Mouse (Mus musculus): ENCODE measurements around the gene Flrt1.

Gene Flrt1

GRCm38 (mm10) chr19:7105544-7105943 is at the start of gene Flrt1:
Gene Flrt1, minus strand, starts transcription at chr19:7105729.
- DNase-seq, result no peak

DNA sequence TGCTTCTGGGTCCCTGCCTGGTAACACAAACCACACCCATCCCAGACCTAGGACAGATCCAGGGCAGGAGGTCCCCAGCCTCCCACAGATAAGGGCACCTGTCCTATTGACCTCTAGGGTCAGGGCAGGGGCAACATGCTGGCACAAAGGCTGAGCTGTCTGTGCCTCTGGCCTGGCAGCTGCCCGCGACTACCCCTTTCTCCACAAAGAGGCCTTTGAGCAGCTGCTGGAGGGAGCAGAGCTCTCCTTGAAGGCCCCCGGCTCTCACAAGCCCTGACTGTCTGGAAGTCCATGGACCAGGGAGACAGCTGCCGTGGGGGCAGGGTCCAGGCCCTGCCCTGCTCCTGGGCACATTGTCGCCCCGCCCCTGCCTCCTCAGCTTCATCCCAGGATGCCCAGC is 49.7 kb upstream of the Flrt1 start:
- DNase-seq, result no peak

- DNase-seq, result no peak
Measured at GRCm38 (mm10) chr19:7153232-7153631, 47.7 kb upstream of the Flrt1 start.

DNA sequence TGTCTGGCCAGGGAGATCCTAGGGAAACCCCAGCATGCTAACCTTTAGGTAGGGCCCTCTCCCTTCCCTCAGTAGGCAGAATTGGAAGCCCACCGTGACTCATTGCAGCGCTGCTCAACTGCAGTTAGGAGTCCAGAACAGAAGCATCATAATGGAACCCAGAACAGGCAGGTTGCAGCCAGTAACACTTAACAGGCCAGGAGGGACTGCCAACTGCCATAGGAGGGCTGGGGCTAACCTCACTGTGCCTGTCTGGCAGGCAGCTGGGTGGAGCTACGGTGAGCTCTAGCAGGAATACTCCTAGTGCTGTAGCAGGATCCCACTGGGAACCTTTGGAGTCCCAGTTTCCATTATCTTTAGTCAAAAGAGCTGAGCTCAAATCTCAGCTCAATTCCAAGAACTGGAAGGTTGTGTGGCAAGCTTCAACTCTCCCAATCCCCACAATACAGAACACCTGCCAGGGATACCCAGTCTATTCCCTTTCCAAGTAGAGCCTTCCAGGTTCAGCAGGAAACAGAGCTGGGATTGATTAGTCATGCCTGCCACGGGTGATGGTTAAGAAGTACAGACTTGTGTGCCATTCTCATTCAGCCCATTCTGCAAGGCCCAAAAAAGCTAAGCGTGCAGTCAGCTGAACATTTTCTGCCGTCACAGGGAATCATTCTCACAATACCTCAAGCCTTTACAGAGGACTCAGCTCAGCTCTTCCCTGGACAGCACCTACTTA is 46.6 kb upstream of the Flrt1 start:
- no peak for DNase-seq

DNA sequence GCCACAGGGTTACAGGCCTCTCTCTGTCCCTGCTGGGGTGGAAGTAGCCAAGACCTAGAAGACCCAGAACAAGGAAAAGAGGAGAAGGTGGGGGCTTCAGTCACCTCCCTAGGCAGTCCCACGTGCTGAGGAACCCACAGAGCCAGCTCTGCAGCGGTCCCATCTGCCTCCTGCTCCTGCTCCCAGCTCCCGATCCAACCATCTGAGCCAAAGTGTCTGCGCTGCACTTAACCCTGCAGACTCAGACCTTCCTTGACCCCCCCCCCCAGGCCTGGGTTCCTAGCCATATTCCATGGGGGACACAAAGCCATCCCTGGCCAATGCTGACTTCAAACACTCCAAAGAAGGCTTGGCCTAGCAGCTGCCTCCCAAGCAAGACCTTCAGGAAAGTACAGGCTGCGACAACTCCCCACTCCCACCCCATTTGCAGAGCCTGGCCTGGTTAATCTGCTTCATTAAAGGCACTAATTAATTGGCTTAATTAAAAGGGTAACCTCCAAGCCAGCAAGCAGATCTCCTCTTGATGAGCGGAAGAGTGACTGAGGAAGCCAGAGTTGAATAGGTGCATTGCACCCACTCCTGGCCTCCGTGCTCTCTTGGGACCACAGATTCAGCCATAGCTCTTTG is 45.9 kb upstream of the Flrt1 start:
- no peak for DNase-seq

DNA sequence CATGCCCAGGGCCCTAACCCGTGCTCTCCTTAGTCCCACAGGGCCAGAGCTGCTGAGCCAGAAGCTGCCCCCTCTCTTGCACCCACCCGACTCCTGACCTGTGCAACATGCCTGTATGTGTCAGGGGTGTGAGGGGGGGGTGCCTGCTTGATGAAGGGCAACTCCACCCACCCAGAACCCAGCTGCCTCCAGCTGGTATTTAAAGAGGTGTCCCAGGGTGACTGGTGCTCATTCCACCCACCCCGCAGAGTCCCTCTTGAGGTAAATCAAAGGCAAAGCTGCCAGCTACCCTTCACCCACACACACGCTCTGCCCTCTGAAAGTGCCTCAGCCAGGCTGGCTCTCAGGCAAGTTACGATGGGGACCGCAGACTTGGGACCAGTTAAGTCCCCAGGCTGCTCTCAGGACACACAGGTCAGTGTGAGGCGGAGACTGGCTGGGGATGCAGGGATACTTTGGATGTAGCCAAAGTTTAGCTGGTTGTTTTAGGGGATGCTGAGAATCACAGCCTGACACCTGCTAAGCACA is 43.7 kb upstream of the Flrt1 start:
- DNase-seq, result no peak

GRCm38 (mm10) chr19:7148541-7149085 is 43.1 kb upstream of the Flrt1 start:
- no peak for DNase-seq

GRCm38 (mm10) chr19:7148096-7148495 is 42.6 kb upstream of the Flrt1 start:
- no peak for DNase-seq

DNA sequence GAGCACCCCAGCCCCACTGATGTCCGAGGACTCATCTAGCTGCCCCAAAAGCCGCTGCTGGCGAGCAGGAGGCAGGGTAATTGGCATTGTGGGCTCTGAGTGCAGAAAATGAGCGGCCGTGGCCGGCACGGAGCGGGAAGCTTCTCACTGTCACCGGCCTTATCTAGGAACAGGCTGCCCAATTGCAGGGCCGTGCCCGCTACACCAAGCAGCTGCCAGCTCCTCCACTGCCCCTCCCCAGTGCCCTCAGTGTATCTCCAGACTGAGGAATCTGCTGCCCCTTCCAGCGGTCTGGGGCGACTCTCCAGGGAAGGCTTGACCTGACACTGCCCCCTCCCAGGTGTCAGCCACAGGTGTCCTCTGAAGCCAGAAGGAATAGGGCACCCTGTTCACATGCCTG is 40.8 kb upstream of the Flrt1 start:
- DNase-seq, result no peak

DNA sequence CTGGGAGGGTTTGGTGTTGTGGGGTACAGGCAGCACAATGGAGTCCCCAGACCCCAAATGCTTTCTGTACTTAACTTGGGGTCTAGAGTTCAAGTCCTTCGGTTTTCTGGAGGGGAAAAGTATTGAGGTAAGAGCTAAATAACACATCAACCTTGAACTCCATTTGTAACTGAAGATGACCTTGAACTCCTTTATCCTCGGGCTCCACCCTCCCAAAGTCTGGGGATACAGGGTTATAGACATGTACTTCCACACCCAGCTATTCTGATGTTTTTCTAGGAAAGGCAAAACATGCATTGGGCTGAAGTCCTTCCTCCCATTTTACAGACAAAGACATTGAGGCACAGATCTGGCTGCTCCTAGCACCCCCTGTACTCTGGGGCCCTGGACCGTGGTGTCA is 38.9 kb upstream of the Flrt1 start:
- no peak for DNase-seq

DNA sequence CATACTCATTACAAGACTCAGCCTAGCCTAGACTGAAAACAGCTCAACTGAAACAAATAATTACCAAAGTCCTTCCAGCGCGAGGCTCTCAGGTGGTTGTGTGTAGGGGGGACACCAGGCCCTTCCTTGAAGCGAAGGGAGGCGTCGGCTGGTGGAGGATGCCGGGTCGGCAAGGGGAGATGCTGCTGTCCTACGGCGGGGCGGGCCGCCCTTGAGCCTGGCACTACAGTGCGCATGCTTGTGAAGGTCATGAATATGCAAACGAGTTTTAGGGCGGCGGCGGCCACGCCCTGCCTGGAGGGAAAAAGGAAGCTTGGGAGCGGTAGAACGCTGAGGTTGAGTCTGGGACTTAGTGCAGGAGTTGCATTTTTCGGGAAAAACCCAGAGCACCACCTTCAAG is 38.3 kb upstream of the Flrt1 start:
- peak; percentile 68 for DNase-seq

DNA sequence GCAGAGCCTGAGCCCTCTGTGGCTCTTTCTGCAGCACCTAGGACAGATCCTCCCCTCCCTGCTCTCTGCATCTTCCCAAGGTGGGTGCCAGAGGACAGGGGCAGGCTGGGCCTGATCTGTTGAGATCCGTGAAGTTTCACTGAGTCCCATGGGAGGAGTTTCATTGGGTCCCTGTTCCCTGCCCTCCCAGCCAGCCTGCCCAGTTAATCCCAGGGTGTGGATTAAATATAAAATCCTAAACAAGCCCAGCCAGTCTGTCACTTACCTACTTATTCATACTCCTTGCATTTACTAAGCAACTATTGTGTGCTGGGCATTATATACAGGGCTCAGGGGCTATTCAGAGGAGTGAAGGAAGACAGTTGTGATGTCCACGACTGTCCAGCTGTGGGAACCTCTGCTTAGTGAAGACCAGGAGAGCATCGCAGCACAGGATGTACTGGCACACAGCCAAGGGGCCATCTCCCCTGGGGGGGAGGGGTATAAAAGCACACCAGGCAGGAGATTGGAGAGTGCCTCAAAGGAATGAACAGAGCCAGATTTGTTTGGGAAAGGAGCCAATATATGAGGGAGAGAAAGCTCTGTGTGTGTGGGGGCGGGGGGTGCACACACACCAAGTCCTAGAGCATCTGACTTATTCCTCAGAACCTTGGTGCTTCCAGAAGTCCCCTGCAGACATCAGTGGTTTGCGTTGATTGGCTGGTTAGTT is 36.8 kb upstream of the Flrt1 start:
- DNase-seq, result no peak

GRCm38 (mm10) chr19:7140856-7141421 is 35.4 kb upstream of the Flrt1 start:
- no peak for DNase-seq

DNA sequence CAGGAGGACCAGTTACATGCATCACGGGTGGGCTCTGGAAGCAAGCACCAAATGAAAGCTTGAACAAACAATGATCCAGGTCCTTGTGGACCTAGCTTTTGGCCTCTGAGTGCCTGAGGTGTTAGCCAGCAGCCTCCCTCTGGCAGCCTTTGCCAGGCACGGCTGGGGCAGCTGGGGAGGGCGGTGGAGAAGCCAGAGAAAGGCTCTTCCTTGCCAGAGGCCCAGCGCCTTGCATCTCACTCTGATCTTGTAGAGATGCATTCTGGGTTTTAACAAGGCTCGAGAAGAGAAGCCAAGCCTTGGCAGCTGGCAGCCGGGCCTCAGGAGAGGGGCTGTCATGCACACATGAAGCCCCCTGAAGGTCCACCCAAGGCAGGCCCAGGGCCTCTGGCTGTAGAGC is 34.8 kb upstream of the Flrt1 start:
- no peak for DNase-seq

GRCm38 (mm10) chr19:7139321-7139720 is 33.8 kb upstream of the Flrt1 start:
- no peak for DNase-seq

GRCm38 (mm10) chr19:7138327-7138726 is 32.8 kb upstream of the Flrt1 start:
- DNase-seq, result no peak

GRCm38 (mm10) chr19:7136714-7137498 is 31.4 kb upstream of the Flrt1 start:
- DNase-seq, result no peak

DNA sequence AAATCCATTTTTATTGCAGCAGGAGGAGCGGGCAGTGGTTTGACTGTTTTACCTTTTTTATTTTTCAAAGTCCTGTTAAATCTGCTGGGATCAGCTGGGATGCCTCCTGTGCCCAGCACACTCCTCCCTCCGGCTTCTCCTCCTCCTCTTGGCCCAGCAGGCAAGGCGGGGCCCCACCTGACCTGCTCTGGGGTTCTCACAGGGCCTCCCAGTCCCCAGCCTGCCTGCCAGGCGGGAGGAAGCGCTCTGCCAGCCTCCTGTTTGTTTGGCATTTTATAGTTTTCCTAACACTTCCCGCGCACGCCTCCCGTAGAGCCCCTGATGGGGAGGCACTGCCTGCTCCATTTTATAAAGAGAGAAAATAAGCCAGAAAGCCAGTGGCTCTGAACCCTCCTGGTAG is 30.5 kb upstream of the Flrt1 start:
- no peak for DNase-seq

DNA sequence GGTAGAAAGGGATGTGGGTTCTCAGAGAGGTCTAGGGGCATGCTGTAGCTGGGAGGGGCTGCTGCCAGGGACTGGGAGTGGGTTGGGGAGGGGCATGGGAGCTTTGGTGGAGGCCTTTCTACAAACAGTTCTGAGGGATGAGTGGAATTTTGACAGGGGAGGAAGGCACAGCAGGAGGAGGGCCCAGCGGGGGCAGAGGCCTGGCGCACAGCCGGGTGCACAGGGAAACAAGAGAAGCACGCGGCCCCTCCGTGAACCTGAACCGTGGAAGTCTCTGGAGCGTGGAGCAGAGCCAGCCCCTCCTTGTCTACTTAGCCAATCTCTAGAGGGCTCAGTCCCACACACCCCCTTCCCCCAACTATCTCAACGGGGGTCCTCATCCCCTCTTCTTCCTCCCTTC is 30.0 kb upstream of the Flrt1 start:
- DNase-seq, result no peak

DNA sequence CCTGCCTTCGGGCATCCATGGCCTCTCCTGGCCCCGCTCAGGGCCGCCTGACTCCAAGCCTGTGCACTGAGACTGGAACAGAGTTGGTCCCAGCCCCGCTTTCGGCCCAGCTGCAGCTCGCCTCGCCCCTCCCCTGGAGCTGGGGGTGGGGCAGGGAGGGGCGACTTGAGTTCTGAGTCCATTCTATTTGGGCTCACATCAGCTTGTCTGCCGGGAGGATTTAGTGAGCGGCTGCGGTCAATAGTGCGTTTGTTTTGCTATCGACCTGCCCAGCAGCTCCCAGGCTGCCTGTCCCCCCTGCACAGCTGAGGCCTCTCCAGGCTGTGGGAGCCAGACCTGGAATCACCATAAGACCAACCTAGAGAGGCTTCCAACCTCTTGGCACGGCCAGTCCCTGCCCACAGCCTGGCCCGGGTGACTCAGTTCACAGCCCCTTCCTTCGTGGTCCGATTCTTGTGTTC is 29.1 kb upstream of the Flrt1 start:
- no peak for DNase-seq

DNA sequence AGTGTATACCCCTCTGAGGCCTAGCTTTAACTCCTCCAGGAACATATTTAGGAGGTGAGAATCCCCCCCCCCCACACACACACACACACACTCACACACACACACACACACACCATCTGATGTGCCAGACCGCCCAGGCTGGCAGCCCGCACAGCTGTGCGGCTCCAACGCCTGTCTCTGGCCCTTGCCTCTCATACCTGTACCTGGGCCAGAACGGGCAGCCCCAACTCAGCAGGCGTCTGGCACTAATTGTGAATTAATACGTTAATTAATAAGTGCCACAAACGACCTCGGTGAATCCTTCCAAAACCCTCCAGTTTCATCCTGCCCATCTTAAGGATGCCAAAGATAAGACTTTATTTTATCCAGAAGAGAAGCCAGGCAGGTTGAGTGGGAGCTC is 27.9 kb upstream of the Flrt1 start:
- no peak for DNase-seq

GRCm38 (mm10) chr19:7130317-7130716 is 24.8 kb upstream of the Flrt1 start:
- DNase-seq, result no peak
